Mouse (Mus musculus) MEL (cell line): Measurements from ENCODE around the gene Emx1. TPM values are rescaled to one million over a fixed set of nuclear protein-coding genes. Genes with fewer than 3 reads are reported as not detected.

ENCODE experiments used
- DNase-seq: peaks from one replicate; pipeline ENCODE4 v3.0.0; 2011; ENCODE audit warnings: low read depth, low spot score
- H3K27ac ChIP-seq: 2 replicates; pipeline ENCODE4 v1.5.1; 2012; ENCODE audit warnings: low read depth, mild to moderate bottlenecking, control low read depth, low read length, moderate library complexity; ENCODE audit not compliant: control insufficient read depth
- H3K27me3 ChIP-seq, 2 experiments: fragments of 150-350 bp in 1 of 2; sonication (generic) in 1 of 2; 2 replicates each; pipeline ENCODE4 v1.6.1; 2012; ENCODE audit warnings: low read length in 2 of 2, mild to moderate bottlenecking in 2 of 2, improper control_type of control experiment in 1 of 2, moderate library complexity in 1 of 2; ENCODE audit not compliant: insufficient read depth in 2 of 2, control insufficient read depth in 1 of 2
- H3K36me3 ChIP-seq, 2 experiments: 2 replicates each; pipeline ENCODE4 v1.6.1; 2012 to 2014; ENCODE audit warnings: low read length in 2 of 2, improper control_type of control experiment in 1 of 2, inconsistent platforms in 1 of 2, mild to moderate bottlenecking in 1 of 2; ENCODE audit not compliant: insufficient read depth in 2 of 2, control insufficient read depth in 1 of 2
- H3K4me1 ChIP-seq, 2 experiments: fragments of 150-350 bp in 1 of 2; sonication (generic) in 1 of 2; 2 replicates each; pipeline ENCODE4 v1.6.1; 2012; ENCODE audit warnings: low read length in 2 of 2, improper control_type of control experiment in 1 of 2, mild to moderate bottlenecking in 1 of 2; ENCODE audit not compliant: insufficient read depth in 2 of 2, control insufficient read depth in 1 of 2
- H3K4me3 ChIP-seq, 2 experiments: fragments of 150-350 bp in 1 of 2; sonication (generic) in 1 of 2; 2 replicates each; pipeline ENCODE4 v1.5.1; 2012; ENCODE audit warnings: low read depth in 2 of 2, low read length in 2 of 2, mild to moderate bottlenecking in 2 of 2, moderate library complexity in 2 of 2, control low read depth in 1 of 2, improper control_type of control experiment in 1 of 2; ENCODE audit not compliant: control insufficient read depth in 1 of 2, insufficient read depth in 1 of 2
- H3K79me2 ChIP-seq: 2 replicates; pipeline ENCODE4 v1.6.1; 2012; ENCODE audit warnings: mild to moderate bottlenecking, low read length, moderate library complexity; ENCODE audit not compliant: control insufficient read depth, poor library complexity, insufficient read depth
- H3K9ac ChIP-seq: 2 replicates; pipeline ENCODE4 v1.6.1; 2012; ENCODE audit warnings: low read depth, mild to moderate bottlenecking, control low read depth, low read length, moderate library complexity; ENCODE audit not compliant: control insufficient read depth, poor library complexity, severe bottlenecking
- H3K9me3 ChIP-seq: fragments of 150-350 bp; sonication (generic); replicated peaks from 2 replicates; pipeline ENCODE4 v1.6.1; 2012; ENCODE audit warnings: mild to moderate bottlenecking, low read length, improper control_type of control experiment, moderate library complexity; ENCODE audit not compliant: insufficient read depth
- BHLHE40 ChIP-seq: IDR thresholded peaks from 2 replicates; pipeline ENCODE4 v1.6.1; 2012; ENCODE audit warnings: low read depth, mild to moderate bottlenecking, inconsistent platforms, low read length, improper control_type of control experiment, borderline replicate concordance
- E2F4 ChIP-seq: IDR thresholded peaks from 2 replicates; pipeline ENCODE4 v1.6.1; 2011; ENCODE audit warnings: low read depth, low read length, improper control_type of control experiment, borderline replicate concordance
- EP300 ChIP-seq, 2 experiments: IDR thresholded peaks; 2 replicates each; pipeline ENCODE4 v1.6.1; 2011; ENCODE audit warnings: improper control_type of control experiment in 2 of 2, low read length in 2 of 2, low read depth in 1 of 2, mild to moderate bottlenecking in 1 of 2
- GABPA ChIP-seq: IDR thresholded peaks from 2 replicates; pipeline ENCODE4 v1.6.1; 2012; ENCODE audit warnings: low read depth, mild to moderate bottlenecking, inconsistent platforms, low read length, improper control_type of control experiment, moderate library complexity
- HCFC1 ChIP-seq: IDR thresholded peaks from 2 replicates; pipeline ENCODE4 v1.6.1; 2012; ENCODE audit warnings: low read depth, mild to moderate bottlenecking, inconsistent platforms, low read length, improper control_type of control experiment, moderate library complexity
- JUND ChIP-seq: IDR thresholded peaks from 2 replicates; pipeline ENCODE4 v1.6.1; 2011; ENCODE audit warnings: low read depth, mild to moderate bottlenecking, improper control_type of control experiment, low read length
- KAT2A ChIP-seq: conservative IDR thresholded peaks from 2 replicates; pipeline ENCODE4 v1.6.1; 2012; ENCODE audit warnings: low read depth, low read length, improper control_type of control experiment, inconsistent platforms
- MAFK ChIP-seq: IDR thresholded peaks from 2 replicates; pipeline ENCODE4 v1.6.1; 2011; ENCODE audit warnings: low read depth, mild to moderate bottlenecking, low read length, improper control_type of control experiment, borderline replicate concordance
- MAX ChIP-seq: IDR thresholded peaks from 2 replicates; pipeline ENCODE4 v1.6.1; 2011; ENCODE audit warnings: low read length, improper control_type of control experiment
- MAZ ChIP-seq: IDR thresholded peaks from 2 replicates; pipeline ENCODE4 v1.6.1; 2012; ENCODE audit warnings: low read depth, mild to moderate bottlenecking, inconsistent platforms, low read length, improper control_type of control experiment
- MEF2A ChIP-seq: IDR thresholded peaks from 2 replicates; pipeline ENCODE4 v1.6.1; 2014; ENCODE audit warnings: low read depth, mild to moderate bottlenecking, inconsistent platforms, low read length, improper control_type of control experiment; ENCODE audit not compliant: poor library complexity, insufficient replicate concordance, severe bottlenecking; ENCODE audit errors: extremely low read depth
- MYB ChIP-seq: IDR thresholded peaks from 2 replicates; pipeline ENCODE4 v1.6.1; 2011; ENCODE audit warnings: mild to moderate bottlenecking, low read depth, low read length, improper control_type of control experiment
- NRF1 ChIP-seq: IDR thresholded peaks from 2 replicates; pipeline ENCODE4 v1.6.1; 2014; ENCODE audit warnings: low read depth, mild to moderate bottlenecking, inconsistent platforms, low read length, improper control_type of control experiment, moderate library complexity; ENCODE audit not compliant: poor library complexity, insufficient read depth, severe bottlenecking
- POLR2AphosphoS5 ChIP-seq: IDR thresholded peaks from 2 replicates; pipeline ENCODE4 v1.6.1; 2012; ENCODE audit warnings: low read depth, borderline replicate concordance, mild to moderate bottlenecking, inconsistent platforms, low read length, moderate library complexity, mixed read lengths
- SMC3 ChIP-seq: IDR thresholded peaks from 2 replicates; pipeline ENCODE4 v1.6.1; 2011; ENCODE audit warnings: low read depth, low read length, improper control_type of control experiment
- TAL1 ChIP-seq: IDR thresholded peaks from 2 replicates; pipeline ENCODE4 v1.6.1; 2012; ENCODE audit warnings: mild to moderate bottlenecking, inconsistent platforms, low read length, moderate library complexity, mixed read lengths
- TBP ChIP-seq: IDR thresholded peaks from 2 replicates; pipeline ENCODE4 v1.8.0; 2011; ENCODE audit warnings: low read depth, low read length, improper control_type of control experiment
- UBTF ChIP-seq: IDR thresholded peaks from 2 replicates; pipeline ENCODE4 v1.6.1; 2012; ENCODE audit warnings: low read depth, mild to moderate bottlenecking, inconsistent platforms, low read length, improper control_type of control experiment, moderate library complexity, borderline replicate concordance; ENCODE audit not compliant: insufficient read depth
- USF1 ChIP-seq: IDR thresholded peaks from 2 replicates; pipeline ENCODE4 v1.6.1; 2014; ENCODE audit warnings: low read depth, mild to moderate bottlenecking, inconsistent platforms, low read length, improper control_type of control experiment, moderate library complexity
- ZKSCAN1 ChIP-seq: IDR thresholded peaks from 2 replicates; pipeline ENCODE4 v1.6.1; 2012; ENCODE audit warnings: low read depth, mild to moderate bottlenecking, inconsistent platforms, low read length, improper control_type of control experiment, moderate library complexity
- ZMIZ1 ChIP-seq: IDR thresholded peaks from 2 replicates; pipeline ENCODE4 v1.6.1; 2012; ENCODE audit warnings: low read depth, mild to moderate bottlenecking, inconsistent platforms, low read length, improper control_type of control experiment, moderate library complexity
- polyA plus RNA-seq, 2 experiments: library from polyadenylated mRNA; stranded (reverse) in 1 of 2; unstranded in 1 of 2; fragments of >175 nt in 1 of 2; fragments of >200 nt in 1 of 2; gene quantifications; 2 replicates each; pipeline versions ENCODE4 v1.2.1 to v1.2.4; 2012; ENCODE audit warnings: low replicate concordance in 2 of 2, low read depth in 1 of 2; ENCODE audit not compliant: insufficient read length in 2 of 2, insufficient read depth in 1 of 2, missing spikeins in 1 of 2
- total RNA-seq: library from RNA; depleted of rRNA; stranded (reverse); fragments of 300-350 nt; gene quantifications from 2 replicates; pipeline ENCODE4 v1.2.3, GENCODE M21; 2012

Emx1 gene
- total and polyA plus RNA-seq, 3 experiments: not detected

- no peak for DNase-seq
- H3K79me2 ChIP-seq: no peaks in the 10 kb centered on the region
- TF ChIP-seq SMC3 (no peak), E2F4 (no peak), JUND (no peak), MAFK (no peak), MEF2A (no peak), TBP (no peak), MYB (no peak), KAT2A (no peak)
- no peaks in the 10 kb centered on the region for H3K4me1 ChIP-seq
- no peak overlapping the region for H3K27ac ChIP-seq
- no peaks in the 10 kb centered on the region for H3K9me3 ChIP-seq
- no peaks in the 10 kb centered on the region; a peak in 1 of 4 replicates for H3K27me3 ChIP-seq
- no peaks in the 10 kb centered on the region for H3K36me3 ChIP-seq
- H3K9ac ChIP-seq: no peak overlapping the region
- no peak overlapping the region for H3K4me3 ChIP-seq
Observed at GRCm38 (mm10) chr6:85189361-85189760, 2.1 kb downstream of the Emx1 start.

GRCm38 (mm10) chr6:85189911-85190591, 2.8 kb downstream of the Emx1 start:
- no peaks in the 10 kb centered on the region for H3K36me3 ChIP-seq
- no peak overlapping the region for H3K9ac ChIP-seq
- H3K27me3 ChIP-seq: peaks cover 0 to 2% of the 10 kb centered on the region in 2 experiments; a peak in 2 of 4 replicates
- TF ChIP-seq MYB (no peak), EP300 (IDR thresholded peaks at IDR 0.05; ENCODE audit: low read depth in 1 of 2, low read length in 2 of 2) (no peak), GABPA (no peak), POLR2AphosphoS5 (no peak), HCFC1 (no peak), MAX (no peak), MAZ (no peak), USF1 (no peak), BHLHE40 (no peak), UBTF (no peak), ZKSCAN1 (no peak), ZMIZ1 (no peak), NRF1 (no peak), TAL1 (no peak), MEF2A (no peak)
- no peak for DNase-seq
- no peak overlapping the region for H3K4me3 ChIP-seq
- no peaks in the 10 kb centered on the region for H3K79me2 ChIP-seq
- H3K27ac ChIP-seq: no peak overlapping the region
- no peaks in the 10 kb centered on the region for H3K9me3 ChIP-seq
- H3K4me1 ChIP-seq: no peaks in the 10 kb centered on the region
